ENCODE assay signal across 26 mouse cellular contexts in the genomic region with DNA sequence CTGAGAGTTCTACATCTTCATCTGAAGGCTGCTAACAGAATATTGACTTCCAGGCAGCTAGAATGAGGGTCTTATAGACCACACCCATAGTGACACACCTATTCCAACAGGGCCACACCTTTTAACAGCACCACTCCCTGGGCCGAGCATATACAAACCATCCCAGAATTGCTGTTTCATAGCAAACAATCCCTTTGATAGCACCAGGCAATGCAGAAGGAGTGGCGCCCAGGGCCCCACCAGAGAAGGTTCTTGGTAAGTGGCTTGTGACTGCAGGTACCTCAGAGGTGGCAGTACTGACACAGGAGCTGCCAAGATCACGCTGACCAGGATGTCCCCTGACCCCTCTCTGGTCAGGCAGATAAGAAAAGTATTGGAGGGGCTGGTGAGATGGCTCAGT.
"Had no signal": no experiment of that assay in that cellular context is flagged by ENCODE, and none has a peak within 500 bp of the region (broad histone marks: within the 10 kb centered on the region; RNA-seq: fewer than 3 reads in every experiment).

No protein-coding gene starts in this region.

- H3K9ac ChIP-seq: forebrain, postnatal 0 days; heart, embryonic 13.5 days; heart, embryonic 15.5 days; hindbrain, embryonic 13.5 days; hindbrain, embryonic 15.5 days; kidney, embryonic 15.5 days; limb, embryonic 12.5 days; liver, embryonic 13.5 days had no signal

- H3K9me3 ChIP-seq: heart, embryonic 15.5 days; hindbrain, embryonic 13.5 days; hindbrain, embryonic 15.5 days; kidney, embryonic 15.5 days had no signal

- DNase-seq: forebrain, postnatal 0 days; gastrocnemius, postnatal 14 days; gastrocnemius, postnatal 36 days; heart, adult 11 months; heart, adult 2 months; heart, postnatal 4 days; kidney, adult 11 months; kidney, adult 2 months; kidney, adult 9 months; kidney, postnatal 14 days; kidney, postnatal 36 days; liver; liver, embryonic 13.5 days had no signal

- H3K4me2 ChIP-seq: heart, embryonic 11.5 days; heart, embryonic 13.5 days; heart, embryonic 15.5 days; hindbrain, embryonic 13.5 days; hindbrain, embryonic 15.5 days; kidney, embryonic 15.5 days; limb, embryonic 12.5 days; liver, embryonic 11.5 days; liver, embryonic 13.5 days had no signal

- H3K27me3 ChIP-seq: heart, embryonic 13.5 days; heart, embryonic 15.5 days; hindbrain, embryonic 13.5 days; hindbrain, embryonic 15.5 days; kidney, embryonic 15.5 days; limb, embryonic 12.5 days; liver, embryonic 13.5 days had no signal

- H3K4me3 ChIP-seq: heart, adult 2 months; heart, embryonic 13.5 days; heart, embryonic 15.5 days; hindbrain, embryonic 10.5 days; hindbrain, embryonic 13.5 days; hindbrain, embryonic 15.5 days; kidney, embryonic 15.5 days; left cerebral cortex, adult 2 months; limb, embryonic 10.5 days; limb, embryonic 12.5 days; liver, embryonic 13.5 days had no signal

- ATAC-seq: forebrain, postnatal 0 days; hindbrain, postnatal 0 days had no signal

- H3K27ac ChIP-seq: heart, adult 2 months; heart, embryonic 13.5 days; heart, embryonic 15.5 days; hindbrain, embryonic 10.5 days; hindbrain, embryonic 13.5 days; hindbrain, embryonic 15.5 days; hindbrain, postnatal 0 days; kidney, embryonic 15.5 days; kidney, postnatal 0 days; left cerebral cortex, adult 2 months; limb, embryonic 10.5 days; limb, embryonic 12.5 days had no signal
